Mouse (Mus musculus) spleen, adult 2 months (tissue): ENCODE measurements at regions not wholly inside any gene's neighbourhood (a gene's known extent, or its start where the extent isn't known, plus 50 kb on each side); places are given as distances from the start of the nearest gene placed in this dataset.

Experiments used
- DNase-seq, 2 experiments: peaks; one replicate each; pipeline versions ENCODE4 v3.0.0 to v3.0.0-alpha.2; 2012 to 2021; ENCODE audit warnings: low spot score in 2 of 2, low read depth in 1 of 2
- H3K27ac ChIP-seq: fragments of 200-500 bp; 2 replicates; pipeline ENCODE4 v1.5.1; 2012; ENCODE audit warnings: low read length, inconsistent platforms; ENCODE audit not compliant: insufficient read depth
- H3K27me3 ChIP-seq: fragments of 200-500 bp; 2 replicates; pipeline ENCODE4 v1.6.1; 2012; ENCODE audit warnings: mild to moderate bottlenecking, moderate library complexity, low read length, inconsistent platforms; ENCODE audit not compliant: control insufficient read depth, insufficient read depth
- H3K36me3 ChIP-seq: fragments of 200-500 bp; 2 replicates; pipeline ENCODE4 v1.6.1; 2012; ENCODE audit warnings: mild to moderate bottlenecking, low read length, inconsistent platforms; ENCODE audit not compliant: control insufficient read depth, insufficient read depth
- H3K4me1 ChIP-seq: fragments of 200-500 bp; 2 replicates; pipeline ENCODE4 v1.6.1; 2011; ENCODE audit warnings: inconsistent platforms; ENCODE audit not compliant: control insufficient read depth, insufficient read depth, insufficient read length
- H3K4me3 ChIP-seq: fragments of 200-500 bp; 2 replicates; pipeline ENCODE4 v1.5.1; 2011; ENCODE audit warnings: mild to moderate bottlenecking, inconsistent platforms; ENCODE audit not compliant: insufficient read depth, insufficient read length; ENCODE audit errors: extremely low read depth
- CTCF ChIP-seq: fragments of 200-500 bp; IDR thresholded peaks from 2 replicates; pipeline ENCODE4 v1.5.1; 2011; ENCODE audit warnings: mild to moderate bottlenecking, inconsistent platforms; ENCODE audit not compliant: insufficient read depth, insufficient read length, insufficient replicate concordance; ENCODE audit errors: extremely low read depth
- POLR2A ChIP-seq: fragments of 200-500 bp; IDR thresholded peaks from 2 replicates; pipeline ENCODE4 v1.6.1; 2011; ENCODE audit warnings: low read depth, low read length, inconsistent platforms
- WGBS: fragments of 180-500 bp; shearing (Covaris S2); methylation state at CpG from one replicate; pipeline ENCODE4 v1.1.7; 2018; 5-methylcytosine and 5-hydroxymethylcytosine counted together

DNA sequence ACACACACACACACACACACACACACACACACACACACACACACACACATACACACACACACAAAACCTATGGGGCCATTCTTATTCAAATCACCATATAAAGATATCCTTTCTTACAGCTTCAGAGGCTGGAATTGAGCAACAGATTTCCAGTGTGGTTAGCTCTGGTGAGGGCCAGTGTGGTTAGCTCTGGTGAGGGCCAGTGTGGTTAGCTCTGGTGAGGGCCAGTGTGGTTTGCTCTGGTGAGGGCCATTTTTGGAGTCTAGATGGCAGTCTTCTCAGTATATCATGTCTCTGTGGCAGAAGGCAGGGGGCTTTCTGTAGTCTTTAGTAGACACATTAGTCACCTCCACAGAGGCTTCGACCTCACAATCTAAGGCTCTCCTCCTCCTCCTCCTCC, 191.5 kb upstream of the 9630041A04Rik start:
- Histone ChIP-seq H3K27ac (no peak overlapping the region), H3K4me1 (no peaks in the 10 kb centered on the region), H3K36me3 (no peaks in the 10 kb centered on the region), H3K27me3 (no peaks in the 10 kb centered on the region), H3K4me3 (no peak overlapping the region)
- DNase-seq = no peak
- no peak for TF ChIP-seq POLR2A
- TF ChIP-seq CTCF = no peak
- WGBS = 71% methylated on average over 1 of the region's 1 CpGs

DNA sequence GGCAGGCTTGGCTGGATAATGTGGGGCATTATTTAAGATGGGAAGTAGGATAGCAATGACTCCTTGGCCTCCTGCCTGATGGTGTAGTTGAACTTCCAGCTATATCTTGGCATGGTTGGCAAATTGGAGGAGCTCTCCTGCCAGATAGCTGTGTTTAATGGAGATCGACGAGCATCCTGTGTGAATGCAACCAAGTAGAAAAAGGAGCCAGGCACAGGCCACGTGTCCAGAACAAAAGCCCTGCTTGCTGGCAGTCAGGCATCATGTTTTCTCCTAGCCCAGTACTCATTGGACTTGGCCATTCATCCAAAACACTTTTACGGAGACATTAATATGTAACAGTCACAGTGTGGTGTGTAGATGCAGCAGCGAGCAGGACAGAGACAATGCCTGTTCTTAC, 211.8 kb upstream of the 9630041A04Rik start:
- H3K27me3 ChIP-seq = no peaks in the 10 kb centered on the region
- WGBS = 88% methylated on average over 5 of the region's 5 CpGs
- TF ChIP-seq POLR2A (no peak), CTCF (no peak)
- DNase-seq = no peak
- no peaks in the 10 kb centered on the region for H3K4me1 ChIP-seq
- no peak overlapping the region for H3K27ac ChIP-seq
- H3K36me3 ChIP-seq = no peaks in the 10 kb centered on the region
- no peak overlapping the region for H3K4me3 ChIP-seq

DNA sequence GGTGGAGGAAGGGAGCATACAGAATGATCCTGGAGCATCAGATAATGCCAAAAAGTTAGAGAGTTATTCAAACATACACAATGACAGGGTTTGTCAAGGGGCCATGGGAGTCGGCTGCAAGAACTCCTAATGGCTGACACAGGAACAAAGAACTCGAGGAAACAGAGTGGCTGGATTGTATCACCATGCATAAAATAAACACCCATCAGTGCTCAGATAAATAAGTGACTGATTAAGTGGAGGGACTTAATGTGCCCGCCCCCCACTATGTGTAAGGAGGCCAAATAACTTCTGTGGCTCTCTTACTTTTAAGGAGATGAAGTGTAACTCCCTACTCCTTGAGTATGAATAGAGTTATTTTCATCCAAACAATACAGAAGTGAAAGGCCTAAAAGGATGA, 220.1 kb upstream of the 9630041A04Rik start:
- 53% methylated on average over 3 of the region's 3 CpGs for WGBS
- Histone ChIP-seq H3K27me3 (no peaks in the 10 kb centered on the region), H3K27ac (no peak overlapping the region), H3K36me3 (no peaks in the 10 kb centered on the region), H3K4me1 (no peaks in the 10 kb centered on the region), H3K4me3 (no peak overlapping the region)
- TF ChIP-seq CTCF (no peak), POLR2A (no peak)
- DNase-seq = no peak

DNA sequence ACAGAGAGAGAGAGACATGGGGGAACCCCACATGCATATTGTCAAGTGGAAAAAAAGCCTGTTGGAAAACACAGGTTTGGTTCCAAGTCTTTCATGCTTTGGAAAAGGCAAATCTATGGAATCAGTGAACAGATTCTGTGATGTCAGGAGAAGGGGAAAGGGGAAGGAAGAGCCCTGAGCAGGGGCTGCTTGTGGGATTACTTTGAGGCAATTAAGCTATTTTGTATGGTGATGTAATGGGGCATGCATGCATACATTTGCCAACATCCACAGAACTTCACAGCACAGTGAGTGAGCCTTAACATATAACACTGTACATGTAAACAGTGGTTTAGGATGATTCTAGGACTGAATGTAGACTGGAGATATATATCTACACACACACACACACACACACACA, 221.0 kb upstream of the 9630041A04Rik start:
- TF ChIP-seq POLR2A (no peak), CTCF (no peak)
- no peaks in the 10 kb centered on the region for H3K4me1 ChIP-seq
- no peaks in the 10 kb centered on the region for H3K27me3 ChIP-seq
- H3K4me3 ChIP-seq = no peak overlapping the region
- no peak for DNase-seq
- H3K36me3 ChIP-seq = no peaks in the 10 kb centered on the region
- H3K27ac ChIP-seq = no peak overlapping the region

DNA sequence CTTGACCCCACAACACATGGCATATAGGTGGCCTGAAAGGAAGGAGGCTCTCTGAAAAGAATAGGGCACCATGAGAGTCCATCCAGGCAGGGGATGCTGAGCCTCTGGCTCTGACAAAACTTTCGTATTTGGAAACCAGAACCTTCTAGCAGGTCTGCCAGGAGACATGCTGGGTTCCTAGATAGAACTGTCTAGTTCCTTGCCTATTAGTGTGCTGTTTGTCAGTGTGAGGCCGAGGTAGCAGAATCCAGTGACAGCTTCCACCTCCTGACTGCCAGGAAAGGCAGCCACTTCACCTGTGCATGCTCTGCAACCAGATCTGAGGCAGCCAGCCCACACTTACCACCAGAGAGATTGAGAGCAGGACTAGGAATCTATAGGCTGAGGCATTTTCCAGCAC, 245.4 kb upstream of the 9630041A04Rik start:
- Histone ChIP-seq H3K27ac (no peak overlapping the region), H3K4me3 (no peak overlapping the region), H3K27me3 (no peaks in the 10 kb centered on the region), H3K36me3 (no peaks in the 10 kb centered on the region), H3K4me1 (no peaks in the 10 kb centered on the region)
- no peak for TF ChIP-seq CTCF
- TF ChIP-seq POLR2A = no peak
- 65% methylated on average over 2 of the region's 2 CpGs for WGBS
- no peak for DNase-seq

DNA sequence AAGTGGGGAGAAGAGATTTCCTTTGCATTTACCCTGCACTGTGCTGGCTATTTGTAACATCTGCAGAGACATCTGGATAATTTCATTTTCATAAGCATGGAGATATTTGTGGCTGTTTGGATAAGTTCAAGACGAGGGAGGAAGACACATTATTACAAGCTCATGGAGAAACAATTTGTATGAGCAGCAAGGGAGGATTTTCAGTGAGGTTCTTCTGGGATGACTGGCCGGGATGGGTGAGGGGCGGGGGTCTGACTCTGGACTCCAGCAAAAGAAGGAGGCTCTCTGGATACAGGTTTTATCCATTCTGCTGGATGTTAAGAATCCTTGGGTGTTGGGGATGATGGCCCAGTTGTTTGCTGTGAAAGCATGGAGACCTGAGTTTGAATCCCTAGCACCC, 246.5 kb upstream of the 9630041A04Rik start:
- H3K27ac ChIP-seq = no peak overlapping the region
- TF ChIP-seq CTCF (no peak), POLR2A (no peak)
- H3K4me1 ChIP-seq = no peaks in the 10 kb centered on the region
- H3K27me3 ChIP-seq = no peaks in the 10 kb centered on the region
- H3K4me3 ChIP-seq = no peak overlapping the region
- no peaks in the 10 kb centered on the region for H3K36me3 ChIP-seq
- 83% methylated on average over 3 of the region's 3 CpGs for WGBS
- DNase-seq = no peak

DNA sequence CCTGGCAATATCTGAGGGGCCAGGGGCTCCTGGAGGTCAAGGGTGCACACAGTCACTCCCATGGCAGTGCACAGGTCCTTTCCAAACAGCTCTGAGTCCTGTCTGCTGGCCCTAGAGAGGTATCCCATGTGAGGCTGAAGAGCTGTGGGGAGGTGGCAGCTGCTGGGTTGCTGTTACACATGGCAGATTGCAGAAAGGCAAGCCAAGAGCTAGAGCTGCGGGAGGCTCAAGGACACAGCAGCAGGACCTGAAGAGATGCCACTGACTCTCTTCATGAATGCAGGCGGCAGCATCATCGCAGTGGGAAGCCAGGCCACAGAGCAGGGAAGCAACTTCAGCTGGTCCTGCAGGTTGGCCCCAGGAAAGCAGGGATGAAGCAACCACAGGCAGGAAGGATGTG, 247.7 kb upstream of the 9630041A04Rik start:
- Histone ChIP-seq H3K36me3 (no peaks in the 10 kb centered on the region), H3K27ac (no peak overlapping the region), H3K27me3 (no peaks in the 10 kb centered on the region), H3K4me3 (no peak overlapping the region), H3K4me1 (no peaks in the 10 kb centered on the region)
- no peak for DNase-seq
- 70% methylated on average over 3 of the region's 3 CpGs for WGBS
- no peak for TF ChIP-seq POLR2A
- no peak for TF ChIP-seq CTCF
